Mouse (Mus musculus) left cerebral cortex, adult 11 months (tissue): ENCODE data around the gene Dnajc5g.

Source experiments
- DNase-seq: peaks from one replicate; pipeline ENCODE4 v3.0.0; 2022; ENCODE audit warnings: low spot score

The Dnajc5g gene

GRCm38 (mm10) chr5:31108000-31108490, 2.0 kb downstream of the Dnajc5g start, which contains the start of gene Slc30a3:
Gene Slc30a3 (minus strand): TSS chr5:31108237.
- no peak for DNase-seq

GRCm38 (mm10) chr5:31110781-31111180, 4.7 kb downstream of the Dnajc5g start:
- DNase-seq = no peak

- DNase-seq = no peak
Measured at GRCm38 (mm10) chr5:31116354-31116753, 10.3 kb downstream of the Dnajc5g start, which contains the start of gene Trim54. Gene Trim54 (plus strand): TSS chr5:31116712.

GRCm38 (mm10) chr5:31116912-31117311, 10.8 kb downstream of the Dnajc5g start:
- DNase-seq = no peak

GRCm38 (mm10) chr5:31121111-31121510, 15.0 kb downstream of the Dnajc5g start:
- peak; percentile 26 for DNase-seq

GRCm38 (mm10) chr5:31123481-31123880, 17.4 kb downstream of the Dnajc5g start:
- DNase-seq = no peak

- DNase-seq = no peak
Measured at GRCm38 (mm10) chr5:31126050-31126449, 20.0 kb downstream of the Dnajc5g start.

- no peak for DNase-seq
Measured at GRCm38 (mm10) chr5:31136730-31137424, 30.8 kb downstream of the Dnajc5g start.

GRCm38 (mm10) chr5:31137658-31138057, 31.6 kb downstream of the Dnajc5g start:
- no peak for DNase-seq

GRCm38 (mm10) chr5:31138241-31138967, 32.3 kb downstream of the Dnajc5g start, which contains the start of gene Ucn:
Gene Ucn (minus strand): TSS chr5:31138829.
- no peak for DNase-seq

- DNase-seq = no peak
Measured at GRCm38 (mm10) chr5:31138968-31139425, 32.9 kb downstream of the Dnajc5g start.

GRCm38 (mm10) chr5:31149781-31150180, 43.7 kb downstream of the Dnajc5g start:
- DNase-seq = no peak

GRCm38 (mm10) chr5:31151746-31152145, 45.7 kb downstream of the Dnajc5g start:
- no peak for DNase-seq

GRCm38 (mm10) chr5:31153516-31154151, 47.5 kb downstream of the Dnajc5g start:
- no peak for DNase-seq

GRCm38 (mm10) chr5:31154152-31154553, 48.1 kb downstream of the Dnajc5g start, which contains the start of gene Mpv17:
Gene Mpv17 (minus strand): TSS chr5:31154251.
- peak; percentile 86 for DNase-seq
